Mouse (Mus musculus) erythroblast, adult 5-6 weeks (primary cell): ENCODE results near the gene Uba1y. TPM values are rescaled to one million over a fixed set of nuclear protein-coding genes. Genes with fewer than 3 reads are reported as not detected.
"Not testable (repeated sequence)": the region's sequence is repeated elsewhere in the genome, so short reads cannot be mapped to it uniquely, and the experiment has no call there.

ENCODE experiments used
- ATAC-seq: replicated peaks from 2 replicates; pipeline ENCODE4 v1.8.0; 2016; ENCODE audit warnings: moderate number of reproducible peaks, mild to moderate bottlenecking, moderate TSS enrichment, inconsistent platforms; ENCODE audit not compliant: poor library complexity, low FRiP score, severe bottlenecking
- total RNA-seq, 2 experiments: library from RNA; stranded (forward) in 1 of 2; stranded (reverse) in 1 of 2; fragments of 150-400 nt in 1 of 2; fragments of 200-764, 138-1000 nt in 1 of 2; gene quantifications; 2 replicates each; pipeline versions ENCODE4 v1.2.3 to v1.2.4; 2015 to 2017; ENCODE audit warnings: low replicate concordance in 2 of 2

Gene Uba1y
- total RNA-seq (2015; ENCODE audit: low replicate concordance) (not detected in 2 replicates), total RNA-seq (2017; ENCODE audit: low replicate concordance) (not detected in 2 replicates)

DNA sequence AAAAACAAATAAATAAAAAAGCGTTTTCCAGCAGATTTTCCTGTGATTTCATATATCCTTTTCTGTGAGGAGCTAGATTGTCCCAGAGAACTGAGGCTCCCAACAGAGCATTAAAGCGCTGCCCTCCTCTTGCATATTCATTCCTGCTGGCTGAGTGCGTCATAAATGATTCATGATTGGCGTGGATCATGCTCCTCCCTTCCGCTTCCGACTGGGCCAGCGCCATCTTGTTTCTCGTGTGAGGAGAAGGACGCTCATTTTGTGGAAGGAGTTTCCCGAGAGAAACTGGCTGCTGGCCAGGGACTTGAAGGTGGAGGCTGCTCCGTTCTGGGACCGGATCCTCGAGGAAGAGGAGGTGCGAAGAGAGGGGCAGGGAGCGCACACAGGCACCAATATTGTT is at the start of gene Uba1y:
Uba1y (plus strand) TSS at position 254 of the 400 bp plus-strand sequence.
- no peak for ATAC-seq

DNA sequence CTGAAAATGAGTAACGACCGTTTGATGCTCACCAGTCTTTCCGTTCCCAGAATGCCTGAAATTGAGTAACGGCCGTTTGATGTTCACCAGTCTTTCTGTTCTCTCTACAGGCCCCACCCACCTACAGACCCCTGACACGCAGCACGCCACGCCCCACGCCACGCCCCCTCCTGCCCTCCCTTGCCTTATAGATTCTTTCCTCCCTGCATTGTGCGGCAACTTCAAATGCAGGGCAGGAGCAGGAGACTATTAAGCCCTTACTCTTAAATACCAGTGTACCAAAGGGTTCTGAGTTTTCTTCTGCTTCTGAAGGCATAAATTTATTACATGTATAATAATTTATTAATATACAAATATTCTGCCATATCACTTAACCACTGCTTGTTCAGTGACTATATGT is 21.1 kb upstream of the Uba1y start, which contains the start of gene Zfy1:
Zfy1 (minus strand) TSS at position 101 of the 400 bp plus-strand sequence.
- ATAC-seq, result not testable (repeated sequence)

DNA sequence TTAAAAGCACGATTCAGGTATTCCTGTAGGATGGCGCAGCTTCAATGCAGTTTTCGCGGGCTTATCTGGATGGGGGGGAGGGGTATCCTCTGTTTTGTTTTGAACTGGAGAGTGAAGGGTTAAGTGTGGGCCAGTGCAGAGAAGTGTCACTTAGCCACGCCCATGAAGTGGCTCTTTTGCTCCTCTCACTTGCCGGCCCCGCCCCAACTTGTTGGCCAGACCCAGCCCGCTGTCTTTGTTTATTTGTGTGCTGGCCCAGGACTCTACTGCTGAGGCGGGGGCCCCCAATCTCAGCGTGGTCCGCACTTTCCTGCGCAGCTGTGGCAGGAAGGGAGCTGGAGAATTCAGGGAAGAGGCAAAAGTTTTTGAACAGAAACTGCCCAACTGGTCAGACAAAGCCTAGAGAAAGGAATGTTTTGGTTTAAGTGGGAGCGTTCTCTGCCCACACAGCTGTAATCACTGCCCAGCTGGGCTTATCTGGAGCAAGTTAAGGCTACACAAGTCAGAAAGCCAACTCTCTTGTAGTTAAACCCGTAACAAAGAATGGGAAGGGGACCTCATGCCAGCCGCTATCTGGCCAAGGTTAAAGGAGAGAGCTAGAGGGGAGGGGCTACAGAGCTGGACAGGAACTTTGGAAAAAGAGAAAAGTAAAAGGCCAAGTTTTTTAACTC is 9.3 kb upstream of the Uba1y start:
- no peak for ATAC-seq

DNA sequence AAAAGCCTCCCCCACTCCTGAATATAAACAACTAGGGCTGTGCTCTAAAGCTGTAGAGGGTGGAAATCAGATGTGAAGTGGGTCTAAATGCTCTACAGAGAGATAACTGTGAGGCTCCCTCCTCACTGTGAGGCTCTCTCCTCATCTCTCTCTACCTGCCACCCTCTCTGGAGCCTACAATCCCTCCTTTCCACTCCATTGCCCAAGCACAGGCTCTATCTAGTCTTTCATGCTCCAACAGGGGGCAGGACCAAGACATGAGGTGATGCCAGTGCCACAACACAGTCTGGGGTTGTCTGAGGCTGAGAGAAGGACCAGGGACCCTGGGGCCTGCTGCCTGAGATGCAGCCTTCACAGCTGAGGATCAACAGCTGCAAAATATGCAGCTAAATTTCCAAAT is 54.0 kb downstream of the Uba1y start:
- no peak for ATAC-seq

DNA sequence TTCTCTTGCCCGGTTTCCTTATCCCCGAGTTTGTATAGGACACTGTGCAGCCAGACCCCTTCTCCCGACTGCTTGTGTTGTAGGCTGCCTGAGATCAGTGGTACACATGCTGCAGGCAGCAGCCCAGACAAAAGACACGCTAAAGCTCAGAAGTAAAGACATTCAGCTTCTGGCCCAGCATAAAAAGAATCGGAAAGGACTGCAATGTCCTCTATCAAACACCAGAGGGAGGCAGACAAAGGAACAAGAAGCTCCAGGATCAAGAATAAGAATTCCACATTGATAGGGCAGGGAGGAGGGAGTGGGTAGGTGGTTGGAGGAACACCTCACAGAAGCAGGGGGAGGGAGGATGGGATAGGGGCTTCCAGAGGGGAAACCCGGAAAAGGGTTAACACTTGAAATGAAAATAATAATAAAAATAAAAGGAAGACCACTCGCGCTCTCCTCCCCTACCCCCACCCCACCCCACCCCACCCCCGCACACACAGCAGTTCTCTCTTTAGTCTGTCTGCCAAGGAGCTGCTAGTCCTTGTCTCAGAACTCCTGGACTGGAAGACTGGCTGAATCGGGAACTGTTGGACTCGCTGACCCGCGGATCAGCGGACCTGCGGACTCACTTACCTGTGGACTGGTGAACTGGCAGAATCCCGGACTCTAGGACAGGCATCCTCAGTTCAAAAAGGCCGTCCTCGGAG is 54.6 kb downstream of the Uba1y start:
- no peak for ATAC-seq

Other genes starting within 250 kb of the Uba1y start
- gene Zfy1, start 21.2 kb upstream of the Uba1y start, total RNA-seq (2015; ENCODE audit: low replicate concordance), result not detected in 2 replicates
- gene Zfy1, start 21.2 kb upstream of the Uba1y start, total RNA-seq (2017; ENCODE audit: low replicate concordance), result 0.51 TPM in 1 of 2 replicates, not detected in the other
- gene Kdm5d, start 79.1 kb downstream of the Uba1y start, total RNA-seq (2015; ENCODE audit: low replicate concordance), result 8.8 and 21.9 TPM in 2 replicates
- 21.1 and 24.4 TPM in 2 replicates for gene Kdm5d, start 79.1 kb downstream of the Uba1y start, total RNA-seq (2017; ENCODE audit: low replicate concordance)
- 63.4 and 75.7 TPM in 2 replicates for gene Eif2s3y, start 191.9 kb downstream of the Uba1y start, total RNA-seq (2015; ENCODE audit: low replicate concordance)
- 103 and 122 TPM in 2 replicates for gene Eif2s3y, start 191.9 kb downstream of the Uba1y start, total RNA-seq (2017; ENCODE audit: low replicate concordance)